Mouse (Mus musculus) forebrain, embryonic 10.5 days (tissue): ENCODE results near the gene Thsd7b. TPM values are rescaled to one million over a fixed set of nuclear protein-coding genes. Genes with fewer than 3 reads are reported as not detected.

Source experiments
- DNase-seq: peaks from one replicate; pipeline ENCODE4 v3.0.0-alpha.2; 2017; ENCODE audit warnings: low spot score; ENCODE audit errors: extremely low spot score
- H3K27ac ChIP-seq: fragments of 300-500 bp; sonication (generic); 2 replicates; pipeline ENCODE4 v1.5.1; 2016; ENCODE audit warnings: mild to moderate bottlenecking
- H3K27me3 ChIP-seq: fragments of 300-500 bp; sonication (generic); 2 replicates; pipeline ENCODE4 v1.6.1; 2016; ENCODE audit warnings: mild to moderate bottlenecking; ENCODE audit not compliant: poor library complexity, severe bottlenecking
- H3K36me3 ChIP-seq: fragments of 300-500 bp; sonication (generic); replicated peaks from 2 replicates; pipeline ENCODE4 v1.6.1; 2016; ENCODE audit warnings: mild to moderate bottlenecking, moderate library complexity
- H3K4me1 ChIP-seq: fragments of 300-500 bp; sonication (generic); 2 replicates; pipeline ENCODE4 v1.6.1; 2016
- H3K4me3 ChIP-seq: fragments of 300-500 bp; sonication (generic); 2 replicates; pipeline ENCODE4 v1.5.1; 2016; ENCODE audit warnings: mild to moderate bottlenecking, moderate library complexity
- H3K9me3 ChIP-seq: fragments of 300-500 bp; sonication (generic); 2 replicates; pipeline ENCODE4 v1.6.1; 2016; ENCODE audit warnings: mild to moderate bottlenecking, moderate library complexity
- WGBS: fragments of 180-500 bp; shearing (Covaris S2); methylation state at CpG from one replicate; pipeline ENCODE4 v1.1.7; 2016; 5-methylcytosine and 5-hydroxymethylcytosine counted together
- polyA plus RNA-seq: library from polyadenylated mRNA; unstranded; fragments of >200 nt; fragmentation: Nextera tagmentation; extraction: Ambion mirVana; gene quantifications from 2 replicates; pipeline ENCODE4 v1.2.1, GENCODE M21; 2016

Gene Thsd7b
- polyA plus RNA-seq, 1 experiment from 2014 or later = 1.5 TPM

- no peaks in the 10 kb centered on the region for H3K36me3 ChIP-seq
- no peaks in the 10 kb centered on the region for H3K9me3 ChIP-seq
- no peak for DNase-seq
- H3K4me1 ChIP-seq = no peaks in the 10 kb centered on the region
- H3K4me3 ChIP-seq = no peak overlapping the region
- H3K27me3 ChIP-seq = no peaks in the 10 kb centered on the region
- no peak overlapping the region for H3K27ac ChIP-seq
- WGBS = 73% methylated on average over 3 of the region's 3 CpGs
Measured at GRCm38 (mm10) chr1:129837776-129838175, 564.7 kb downstream of the Thsd7b start.

DNA sequence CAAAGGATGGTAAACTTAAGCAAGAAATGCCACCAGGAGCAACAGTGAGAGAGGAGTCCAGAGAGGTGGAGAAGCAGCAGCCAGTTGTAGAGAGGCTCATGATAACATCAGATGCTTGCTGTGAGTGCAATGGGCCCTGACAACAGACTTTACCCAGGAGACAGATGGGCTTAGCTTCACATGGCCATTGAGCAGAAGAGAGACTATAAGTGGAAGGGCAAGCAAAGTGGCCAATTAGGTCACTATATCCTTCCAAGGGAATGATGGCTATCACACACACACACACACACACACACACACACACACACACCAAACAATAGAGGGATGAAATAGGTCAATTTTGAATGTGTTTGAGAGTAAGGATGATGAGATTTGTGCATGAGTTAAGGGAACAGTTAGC, 565.4 kb downstream of the Thsd7b start:
- no peak for DNase-seq
- Histone ChIP-seq H3K27me3 (no peaks in the 10 kb centered on the region), H3K27ac (no peak overlapping the region), H3K4me3 (no peak overlapping the region), H3K4me1 (no peaks in the 10 kb centered on the region), H3K9me3 (no peaks in the 10 kb centered on the region), H3K36me3 (no peaks in the 10 kb centered on the region)

DNA sequence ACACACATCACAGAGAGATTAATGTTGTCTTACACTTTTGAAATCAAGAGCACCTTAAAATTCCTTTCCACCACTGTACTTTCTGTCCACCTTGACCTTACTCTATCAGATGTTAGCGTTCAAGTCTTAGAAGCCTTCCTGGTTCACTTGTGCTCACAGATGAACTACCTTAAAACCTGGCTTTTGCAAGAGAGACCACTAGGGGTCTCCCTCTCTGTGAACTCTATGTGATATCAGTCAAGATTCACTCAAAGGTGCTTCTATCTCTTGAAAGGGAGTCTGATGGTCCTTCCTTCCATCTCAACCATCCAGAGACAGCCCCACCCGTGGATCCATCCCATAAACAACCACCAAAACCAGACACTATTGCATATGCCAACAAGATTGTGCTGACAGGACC, 570.3 kb downstream of the Thsd7b start:
- no peak for DNase-seq
- no peaks in the 10 kb centered on the region for H3K9me3 ChIP-seq
- 61% methylated on average over 2 of the region's 2 CpGs for WGBS

GRCm38 (mm10) chr1:129850007-129850564, 577.0 kb downstream of the Thsd7b start:
- H3K9me3 ChIP-seq = no peaks in the 10 kb centered on the region
- WGBS = 90% methylated on average over 5 of the region's 5 CpGs
- no peak for DNase-seq
- H3K4me1 ChIP-seq = no peaks in the 10 kb centered on the region
- H3K27ac ChIP-seq = no peak overlapping the region
- no peak overlapping the region for H3K4me3 ChIP-seq
- H3K27me3 ChIP-seq = no peaks in the 10 kb centered on the region
- no peaks in the 10 kb centered on the region for H3K36me3 ChIP-seq

More for the DNA sequence above, 570.3 kb downstream of the Thsd7b start:
- no peaks in the 10 kb centered on the region for H3K27me3 ChIP-seq
- H3K4me3 ChIP-seq = no peak overlapping the region
- H3K36me3 ChIP-seq = no peaks in the 10 kb centered on the region
- H3K4me1 ChIP-seq = no peaks in the 10 kb centered on the region
- no peak overlapping the region for H3K27ac ChIP-seq

- Histone ChIP-seq H3K9me3 (no peaks in the 10 kb centered on the region), H3K4me1 (no peaks in the 10 kb centered on the region), H3K36me3 (no peaks in the 10 kb centered on the region), H3K4me3 (no peak overlapping the region), H3K27me3 (no peaks in the 10 kb centered on the region), H3K27ac (no peak overlapping the region)
- WGBS = 89% methylated on average over 6 of the region's 6 CpGs
- no peak for DNase-seq
Measured at GRCm38 (mm10) chr1:129867714-129868113, 594.6 kb downstream of the Thsd7b start.

GRCm38 (mm10) chr1:129874355-129874754, 601.3 kb downstream of the Thsd7b start:
- Histone ChIP-seq H3K36me3 (no peaks in the 10 kb centered on the region), H3K4me1 (no peaks in the 10 kb centered on the region), H3K27ac (no peak overlapping the region), H3K27me3 (no peaks in the 10 kb centered on the region), H3K9me3 (no peaks in the 10 kb centered on the region), H3K4me3 (no peak overlapping the region)
- 86% methylated on average over 4 of the region's 4 CpGs for WGBS
- DNase-seq = no peak

DNA sequence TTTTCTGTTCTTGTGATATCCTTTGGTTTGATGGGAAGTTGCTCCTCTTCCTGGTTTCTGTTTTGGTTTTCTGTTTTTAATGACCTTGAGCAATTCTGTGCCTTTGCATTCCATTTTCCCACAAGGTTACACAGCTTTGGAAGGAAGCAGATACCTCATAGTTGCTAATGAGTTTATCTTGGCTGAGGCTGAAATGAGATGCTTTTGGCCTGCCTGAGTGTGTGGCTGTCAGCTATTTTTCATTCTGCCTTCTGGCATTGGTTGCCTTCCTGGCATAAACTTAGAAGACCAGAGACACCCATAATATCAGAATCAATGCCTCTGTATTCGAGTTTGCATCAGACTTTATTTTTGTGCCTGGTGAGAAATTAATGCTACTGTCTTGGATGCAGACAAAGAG, 614.8 kb downstream of the Thsd7b start:
- whole genome bisulfite sequencing = 67% methylated on average over 1 of the region's 1 CpGs
- H3K4me3 ChIP-seq = no peak overlapping the region

DNA sequence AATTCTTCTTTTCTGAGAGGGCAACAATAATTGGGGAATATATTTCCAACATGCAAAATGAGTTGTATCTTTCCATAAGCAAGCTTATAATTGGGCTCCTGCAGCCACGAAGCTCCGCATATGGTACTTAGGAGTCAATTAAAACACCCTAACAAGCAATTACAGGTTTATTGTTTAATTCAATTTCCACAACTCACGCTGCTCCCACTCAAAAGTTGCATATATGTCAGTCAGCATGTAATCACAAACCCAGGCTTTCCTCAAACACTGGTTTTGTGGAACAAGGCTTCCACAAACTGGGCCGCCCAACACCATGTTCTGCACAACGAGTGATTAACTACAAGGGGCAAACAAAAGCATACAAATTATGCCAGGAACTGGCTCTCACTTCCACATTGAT, 625.0 kb downstream of the Thsd7b start:
- H3K27me3 ChIP-seq = no peaks in the 10 kb centered on the region
- H3K4me1 ChIP-seq = 0 out of 2 replicates have a peak, but pooled peaks cover 2% of the 10 kb centered on the region
- no peak overlapping the region for H3K4me3 ChIP-seq
- no peaks in the 10 kb centered on the region for H3K9me3 ChIP-seq
- DNase-seq = no peak
- 73% methylated on average over 5 of the region's 5 CpGs for WGBS
- H3K27ac ChIP-seq = no peak overlapping the region
- no peaks in the 10 kb centered on the region for H3K36me3 ChIP-seq

More for the DNA sequence above, 614.8 kb downstream of the Thsd7b start:
- DNase-seq = no peak
- H3K36me3 ChIP-seq = no peaks in the 10 kb centered on the region
- no peaks in the 10 kb centered on the region for H3K27me3 ChIP-seq
- H3K27ac ChIP-seq = no peak overlapping the region
- H3K9me3 ChIP-seq = no peaks in the 10 kb centered on the region
- H3K4me1 ChIP-seq = no peaks in the 10 kb centered on the region

- no peak overlapping the region for H3K4me3 ChIP-seq
- WGBS = 66% methylated on average over 4 of the region's 4 CpGs
- no peak overlapping the region for H3K27ac ChIP-seq
- H3K9me3 ChIP-seq = no peaks in the 10 kb centered on the region
- DNase-seq = no peak
- H3K4me1 ChIP-seq = no peaks in the 10 kb centered on the region
- H3K27me3 ChIP-seq = no peaks in the 10 kb centered on the region
- H3K36me3 ChIP-seq = no peaks in the 10 kb centered on the region
Measured at GRCm38 (mm10) chr1:129915484-129915883, 642.4 kb downstream of the Thsd7b start.

GRCm38 (mm10) chr1:129917568-129917967, 644.5 kb downstream of the Thsd7b start:
- H3K27me3 ChIP-seq = no peaks in the 10 kb centered on the region
- 96% methylated on average over 1 of the region's 1 CpGs for WGBS
- DNase-seq = no peak
- H3K36me3 ChIP-seq = no peaks in the 10 kb centered on the region
- H3K4me3 ChIP-seq = no peak overlapping the region
- no peak overlapping the region for H3K27ac ChIP-seq
- no peaks in the 10 kb centered on the region for H3K4me1 ChIP-seq
- no peaks in the 10 kb centered on the region for H3K9me3 ChIP-seq

DNA sequence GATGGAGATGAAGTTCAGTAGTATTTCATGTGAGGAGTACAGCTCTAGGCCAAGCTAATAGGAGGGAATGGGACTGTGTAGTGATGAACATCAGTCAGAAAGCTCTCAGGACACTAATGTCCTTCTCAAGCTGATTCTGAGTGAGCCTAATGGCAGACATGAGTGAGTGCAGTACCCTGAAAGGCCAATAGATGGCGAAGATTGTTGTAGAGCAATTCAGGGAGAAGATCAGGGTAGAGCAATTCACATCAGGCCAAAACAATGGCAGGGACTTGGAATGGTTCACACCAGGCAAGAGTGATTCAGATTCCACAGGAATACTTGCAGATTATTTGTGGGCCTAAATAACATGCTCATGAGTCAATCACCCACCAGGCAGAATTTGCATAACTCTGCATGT, 646.3 kb downstream of the Thsd7b start:
- no peaks in the 10 kb centered on the region for H3K27me3 ChIP-seq
- no peak overlapping the region for H3K27ac ChIP-seq
- H3K36me3 ChIP-seq = no peaks in the 10 kb centered on the region
- no peaks in the 10 kb centered on the region for H3K4me1 ChIP-seq
- H3K9me3 ChIP-seq = no peaks in the 10 kb centered on the region
- 61% methylated on average over 1 of the region's 1 CpGs for WGBS
- H3K4me3 ChIP-seq = no peak overlapping the region
- DNase-seq = no peak

- Histone ChIP-seq H3K36me3 (no peaks in the 10 kb centered on the region), H3K4me3 (no peak overlapping the region), H3K4me1 (no peaks in the 10 kb centered on the region), H3K27ac (no peak overlapping the region), H3K27me3 (no peaks in the 10 kb centered on the region), H3K9me3 (no peaks in the 10 kb centered on the region)
- WGBS = 96% methylated on average over 2 of the region's 2 CpGs
- DNase-seq = no peak
Measured at GRCm38 (mm10) chr1:129931003-129931402, 657.9 kb downstream of the Thsd7b start.

GRCm38 (mm10) chr1:129943116-129943515, 670.0 kb downstream of the Thsd7b start:
- Histone ChIP-seq H3K4me3 (no peak overlapping the region), H3K27ac (no peak overlapping the region), H3K4me1 (0 out of 2 replicates have a peak, but pooled peaks cover 2% of the 10 kb centered on the region), H3K9me3 (no peaks in the 10 kb centered on the region), H3K27me3 (no peaks in the 10 kb centered on the region), H3K36me3 (no peaks in the 10 kb centered on the region)
- WGBS = 72% methylated on average over 9 of the region's 9 CpGs
- DNase-seq = no peak

DNA sequence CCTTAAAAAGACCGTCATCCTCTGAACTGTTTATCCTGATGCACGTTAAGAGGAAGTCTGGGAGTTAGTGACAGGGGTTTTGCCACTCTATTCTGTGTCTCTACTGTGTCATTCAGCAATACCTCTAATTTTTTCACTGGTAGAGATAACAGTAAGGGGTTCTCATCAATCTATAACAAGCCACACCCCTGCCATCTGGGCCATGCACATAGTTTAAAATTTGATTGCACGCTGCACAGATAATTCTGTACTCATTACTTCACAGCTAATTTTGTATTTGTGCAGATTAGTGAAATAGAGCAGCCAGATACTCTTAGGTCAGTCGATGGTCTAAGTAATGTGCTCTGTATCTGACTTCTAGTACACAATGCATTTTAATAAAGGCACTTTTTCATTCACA, 673.9 kb downstream of the Thsd7b start:
- no peak overlapping the region for H3K4me3 ChIP-seq
- WGBS = 71% methylated on average over 4 of the region's 4 CpGs
- no peaks in the 10 kb centered on the region for H3K27me3 ChIP-seq
- 0 out of 2 replicates have a peak, but pooled peaks cover 2% of the 10 kb centered on the region for H3K4me1 ChIP-seq
- no peaks in the 10 kb centered on the region for H3K36me3 ChIP-seq
- H3K9me3 ChIP-seq = no peaks in the 10 kb centered on the region
- H3K27ac ChIP-seq = no peak overlapping the region
- DNase-seq = no peak
